Mouse (Mus musculus): ENCODE data around the gene Acvr1c. TPM values are rescaled to one million over a fixed set of nuclear protein-coding genes. Genes with fewer than 3 reads are reported as not detected.
A peak's percentile ranks its signal among the peaks of the same experiment; 100 is the strongest.

The Acvr1c gene
- total RNA-seq, 2 experiments from 2014 or later, result 16.1 to 18.3 TPM

DNA sequence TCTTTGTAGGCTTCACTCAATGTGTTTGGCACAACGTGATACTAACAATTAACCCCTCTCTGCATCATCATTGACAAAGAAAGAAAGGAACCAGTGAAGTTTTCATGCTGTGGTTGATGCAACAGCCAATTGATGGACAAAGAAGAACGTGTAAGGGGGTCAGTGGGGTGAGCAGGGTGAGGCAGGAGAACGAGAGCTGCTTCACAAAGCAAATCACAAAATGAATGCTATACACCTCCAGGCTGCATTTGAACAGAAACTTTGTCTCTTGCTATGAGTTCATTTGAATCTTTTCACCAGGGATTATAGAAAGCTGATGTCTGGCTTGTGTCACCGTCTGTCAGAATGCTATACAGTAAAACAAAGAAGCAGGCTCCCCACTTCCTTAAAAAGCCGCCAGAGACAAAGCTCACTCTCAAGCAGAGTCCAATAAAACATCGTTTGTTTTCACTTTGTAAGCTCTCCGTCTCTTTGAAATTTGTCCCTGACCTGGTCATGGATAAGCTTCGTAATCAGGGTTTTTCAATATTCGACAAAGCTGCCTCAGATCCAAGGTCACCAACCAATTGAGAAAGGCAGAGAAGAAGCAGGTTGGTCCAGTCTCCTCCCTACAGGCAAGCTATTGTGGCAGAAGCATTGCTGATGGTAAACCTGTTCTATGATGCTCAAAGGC is 67.8 kb downstream of the Acvr1c start:
- intact Hi-C loops (cut with DNase I), result no loop called here
- no peak for DNase-seq (ENCODE audit: low spot score in 2 of 2)

DNA sequence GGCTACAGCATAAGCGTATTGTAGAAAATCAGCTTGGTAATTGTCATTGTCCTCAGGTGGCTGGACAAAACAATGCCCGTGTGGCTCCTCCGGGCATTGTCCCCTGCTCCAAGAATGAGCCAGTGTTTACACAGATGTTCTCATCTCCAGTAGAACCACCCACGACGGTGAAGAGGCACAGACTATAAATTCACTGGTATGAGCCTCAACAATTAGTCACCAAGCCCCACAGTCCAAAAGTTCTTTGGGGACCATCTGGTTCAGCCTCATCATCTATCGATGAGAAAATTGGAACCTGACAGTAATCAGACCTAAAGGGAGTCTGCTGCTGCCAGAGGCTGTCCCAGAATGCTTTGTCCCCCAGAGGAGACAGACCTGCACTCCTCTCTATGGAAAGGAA is 68.4 kb downstream of the Acvr1c start:
- peak in 1 of 2 experiments; percentile 31 for DNase-seq (ENCODE audit: low spot score in 2 of 2)
- intact Hi-C loops (cut with DNase I), result no loop called here

GRCm38 (mm10) chr2:58282259-58282910 is 75.3 kb downstream of the Acvr1c start:
- no peak for DNase-seq (ENCODE audit: low spot score in 2 of 2)
- intact Hi-C loops (cut with DNase I), result loop anchor here (5.0 kb wide), 1 partner anchor 80 kb away; no protein-coding TSS in a partner anchor

- DNase-seq (ENCODE audit: low spot score in 2 of 2), result no peak
- intact Hi-C loops (cut with DNase I), result loop anchor here (5.0 kb wide), 1 partner anchor 79 kb away; no protein-coding TSS in a partner anchor
Measured at GRCm38 (mm10) chr2:58281046-58281445, 76.6 kb downstream of the Acvr1c start.

DNA sequence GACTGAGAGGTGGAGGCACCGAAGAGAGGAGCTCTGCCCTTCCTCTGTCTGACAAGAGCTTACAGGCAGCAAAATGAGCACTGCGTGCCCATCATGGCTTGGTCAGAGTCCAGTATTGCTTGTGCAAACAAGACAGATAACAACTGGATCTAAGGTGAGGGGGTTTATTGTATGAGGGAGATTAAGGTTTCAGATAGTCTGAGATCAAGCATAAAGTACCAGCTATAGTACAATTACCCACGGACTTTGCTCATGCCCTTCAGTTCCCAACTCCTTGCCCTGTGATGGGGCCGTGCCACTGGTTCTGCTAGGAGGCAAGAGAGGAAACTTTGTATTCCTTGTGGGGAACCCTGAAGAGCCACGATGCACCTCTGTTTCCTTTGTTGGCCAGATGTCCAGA is 78.5 kb downstream of the Acvr1c start:
- no peak for DNase-seq (ENCODE audit: low spot score in 2 of 2)
- intact Hi-C loops (cut with DNase I), result no loop called here

GRCm38 (mm10) chr2:58276454-58276853 is 81.2 kb downstream of the Acvr1c start:
- intact Hi-C loops (cut with DNase I), result no loop called here

GRCm38 (mm10) chr2:58240639-58241038 is 117.1 kb downstream of the Acvr1c start:
- DNase-seq (ENCODE audit: low spot score in 2 of 2), result peak; percentile 27 to 88
- intact Hi-C loops (cut with DNase I), result loop anchor here (5.0 kb wide), 2 partner anchors 82 to 192 kb away; no protein-coding TSS in a partner anchor

More at GRCm38 (mm10) chr2:58276454-58276853, 81.2 kb downstream of the Acvr1c start:
- no peak for DNase-seq (ENCODE audit: low spot score in 2 of 2)

GRCm38 (mm10) chr2:58237487-58237886 is 120.2 kb downstream of the Acvr1c start:
- no peak for DNase-seq (ENCODE audit: low spot score in 2 of 2)
- intact Hi-C loops (cut with DNase I), result no loop called here

Other genes starting within 250 kb of the Acvr1c start
- gene Cytip, start 162.4 kb downstream of the Acvr1c start, total RNA-seq (2021), result under 1 TPM in 1 of 2 experiments, not detected in 1; 0.07 TPM
- gene Gm17409, start 112.2 kb upstream of the Acvr1c start, total RNA-seq (2021), result not detected
- gene Acvr1, start 209.3 kb upstream of the Acvr1c start, total RNA-seq (2021), result 10 to 100 TPM; 32.4 to 34.1 TPM
- gene Upp2, start 209.4 kb upstream of the Acvr1c start, total RNA-seq (2021), result 10 to 100 TPM; 26.1 to 27.3 TPM

Data from left cerebral cortex, postnatal 25 days (tissue).